Mouse (Mus musculus): ENCODE results near the gene Clic3. TPM values are rescaled to one million over a fixed set of nuclear protein-coding genes. Genes with fewer than 3 reads are reported as not detected.

The Clic3 gene
- total and polyA plus RNA-seq, 3 experiments, result 0.66 to 1.6 TPM; not detected in 1

- no peak for DNase-seq
These were observed 14.0 kb upstream of the Clic3 start for GRCm38 (mm10) chr2:25442682-25443081.

- no peak for DNase-seq
These were observed 5.6 kb upstream of the Clic3 start for GRCm38 (mm10) chr2:25450853-25451647.

GRCm38 (mm10) chr2:25452951-25453350, 3.7 kb upstream of the Clic3 start:
- no peak for DNase-seq

GRCm38 (mm10) chr2:25457022-25457896, 621 bp downstream of the Clic3 start:
- no peak for DNase-seq

- no peak for DNase-seq
These were observed 2.3 kb downstream of the Clic3 start for GRCm38 (mm10) chr2:25458911-25459310.

GRCm38 (mm10) chr2:25460135-25460534, 3.5 kb downstream of the Clic3 start:
- DNase-seq, result no peak

- peak; percentile 95 for DNase-seq
These were observed 4.1 kb downstream of the Clic3 start, which contains the start of gene Paxx for GRCm38 (mm10) chr2:25460551-25461309. Gene Paxx, minus strand, starts transcription at chr2:25461094.

GRCm38 (mm10) chr2:25461407-25461806, 4.8 kb downstream of the Clic3 start:
- DNase-seq, result no peak

GRCm38 (mm10) chr2:25463630-25464029, 7.0 kb downstream of the Clic3 start:
- DNase-seq, result no peak

GRCm38 (mm10) chr2:25465256-25465655, 8.6 kb downstream of the Clic3 start:
- DNase-seq, result no peak

- no peak for DNase-seq
These were observed 9.4 kb downstream of the Clic3 start for GRCm38 (mm10) chr2:25465816-25466635.

GRCm38 (mm10) chr2:25467606-25468303, 11.1 kb downstream of the Clic3 start:
- no peak for DNase-seq

GRCm38 (mm10) chr2:25468962-25469915, 12.6 kb downstream of the Clic3 start:
- DNase-seq, result no peak

GRCm38 (mm10) chr2:25469969-25470368, 13.3 kb downstream of the Clic3 start, which contains the start of gene Ptgds:
Gene Ptgds, minus strand, starts transcription at chr2:25470046.
- no peak for DNase-seq

- no peak for DNase-seq
These were observed 15.9 kb downstream of the Clic3 start for GRCm38 (mm10) chr2:25472550-25472949.

GRCm38 (mm10) chr2:25477541-25477940, 20.9 kb downstream of the Clic3 start:
- DNase-seq, result no peak

- peak; percentile 83 for DNase-seq
These were observed 21.5 kb downstream of the Clic3 start for GRCm38 (mm10) chr2:25477967-25478675.

- DNase-seq, result peak; percentile 76
These were observed 23.1 kb downstream of the Clic3 start for GRCm38 (mm10) chr2:25479551-25480311.
